Mouse (Mus musculus) embryonic facial prominence, embryonic 12.5 days (tissue): Measurements from ENCODE around the gene Mknk2. TPM values are rescaled to one million over a fixed set of nuclear protein-coding genes. Genes with fewer than 3 reads are reported as not detected.
"Not testable (repeated sequence)": the region's sequence is repeated elsewhere in the genome, so short reads cannot be mapped to it uniquely, and the experiment has no call there.

Experiments
- ATAC-seq: fragments of 200-750 bp; cut with Nextera tagmentation; 2 replicates; pipeline ENCODE4 v1.8.0; 2017; ENCODE audit not compliant: insufficient number of reproducible peaks, insufficient read depth, low FRiP score, low TSS enrichment
- H3K27ac ChIP-seq: fragments of 300-500 bp; sonication (generic); 2 replicates; pipeline ENCODE4 v1.5.1; 2016; ENCODE audit warnings: mild to moderate bottlenecking
- H3K27me3 ChIP-seq: fragments of 300-500 bp; sonication (generic); 2 replicates; pipeline ENCODE4 v1.6.1; 2016; ENCODE audit warnings: mild to moderate bottlenecking, moderate library complexity
- H3K36me3 ChIP-seq: fragments of 300-500 bp; sonication (generic); 2 replicates; pipeline ENCODE4 v1.6.1; 2016; ENCODE audit warnings: mild to moderate bottlenecking
- H3K4me1 ChIP-seq: fragments of 300-500 bp; sonication (generic); 2 replicates; pipeline ENCODE4 v1.6.1; 2016
- H3K4me2 ChIP-seq: fragments of 300-500 bp; sonication (generic); replicated peaks from 2 replicates; pipeline ENCODE4 v1.6.1; 2016; ENCODE audit warnings: mild to moderate bottlenecking, moderate library complexity
- H3K4me3 ChIP-seq: fragments of 300-500 bp; sonication (generic); 2 replicates; pipeline ENCODE4 v1.5.1; 2016; ENCODE audit warnings: mild to moderate bottlenecking
- H3K9ac ChIP-seq: fragments of 300-500 bp; sonication (generic); 2 replicates; pipeline ENCODE4 v1.6.1; 2016; ENCODE audit warnings: mild to moderate bottlenecking, moderate library complexity
- H3K9me3 ChIP-seq: fragments of 300-500 bp; sonication (generic); 2 replicates; pipeline ENCODE4 v1.6.1; 2016; ENCODE audit warnings: mild to moderate bottlenecking, moderate library complexity
- WGBS: fragments of 180-500 bp; shearing (Covaris S2); methylation state at CpG from one replicate; pipeline ENCODE4 v1.1.7; 2016; 5-methylcytosine and 5-hydroxymethylcytosine counted together
- polyA plus RNA-seq: library from polyadenylated mRNA; unstranded; fragments of >200 nt; fragmentation: Nextera tagmentation; extraction: Ambion mirVana; gene quantifications from 2 replicates; pipeline ENCODE4 v1.2.1, GENCODE M21; 2016

Mknk2 gene
- polyA plus RNA-seq, 1 experiment from 2014 or later: 117 TPM

DNA sequence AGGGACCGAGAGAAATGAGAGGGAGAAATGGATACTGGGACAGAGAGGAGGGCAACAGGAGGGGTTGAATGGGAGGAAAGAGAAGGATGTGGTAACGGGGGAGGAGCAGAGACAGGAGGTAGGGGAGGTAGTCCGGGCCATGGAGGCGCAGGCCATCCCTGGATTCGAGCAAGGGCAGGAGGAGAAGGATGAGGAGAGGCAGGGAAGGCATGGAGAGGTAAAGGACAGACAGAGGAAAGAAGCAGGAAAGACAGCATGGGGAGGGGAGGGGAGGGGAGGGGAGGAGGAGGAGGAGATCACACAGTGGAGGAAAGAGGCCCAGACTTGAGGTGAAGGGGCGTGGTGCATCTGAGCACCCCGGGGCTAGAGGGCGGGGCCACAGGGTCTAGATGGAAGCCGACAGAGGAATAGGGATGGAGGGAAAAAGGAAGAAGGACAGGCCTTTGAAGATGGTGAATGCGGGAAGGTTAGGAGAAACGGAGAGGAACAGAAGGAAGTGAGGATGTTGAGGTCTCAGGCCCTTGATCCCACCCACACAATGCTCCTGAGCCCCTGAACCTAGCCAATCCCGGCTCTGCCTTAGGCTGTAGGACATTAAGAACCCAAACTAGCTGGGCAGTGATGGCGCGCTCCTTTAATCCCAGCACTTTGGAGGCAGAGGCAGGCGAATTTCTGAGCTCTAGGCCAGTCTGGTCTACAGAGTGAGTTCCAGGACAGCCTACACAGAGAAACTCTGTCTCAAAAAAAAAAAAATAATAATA, 20.9 kb downstream of the Mknk2 start, which contains the start of gene Btbd2:
TSS of gene Btbd2 (minus strand) at position 209 of the 761 bp plus-strand sequence.
- 16% methylated on average over 15 of the region's 15 CpGs for WGBS
- H3K36me3 ChIP-seq: no peaks in the 10 kb centered on the region
- peak; percentile 57 for ATAC-seq

GRCm38 (mm10) chr10:80656130-80656862, 21.6 kb downstream of the Mknk2 start:
- peak overlapping the region; percentile 89 for H3K4me2 ChIP-seq
- peak overlapping the region; percentile 94 for H3K4me3 ChIP-seq
- H3K27ac ChIP-seq: peak overlapping the region; percentile 93
- H3K9ac ChIP-seq: peak overlapping the region; percentile 99
- no peaks in the 10 kb centered on the region for H3K9me3 ChIP-seq
- peaks cover 23% of the 10 kb centered on the region for H3K4me1 ChIP-seq
- H3K36me3 ChIP-seq: 0 out of 2 replicates have a peak, but pooled peaks cover 1% of the 10 kb centered on the region
- ATAC-seq: peak; percentile 79
- 2% methylated on average over 70 of the region's 72 CpGs for WGBS
- H3K27me3 ChIP-seq: no peaks in the 10 kb centered on the region

More for the DNA sequence above, 20.9 kb downstream of the Mknk2 start, which contains the start of gene Btbd2:
- H3K27me3 ChIP-seq: no peaks in the 10 kb centered on the region
- H3K9me3 ChIP-seq: no peaks in the 10 kb centered on the region
- H3K9ac ChIP-seq: peak within 1 kb of the TSS; percentile 99
- H3K4me2 ChIP-seq: peak within 1 kb of the TSS; percentile 89
- H3K4me1 ChIP-seq: peaks cover 23% of the 10 kb centered on the region
- peak within 1 kb of the TSS; percentile 93 for H3K27ac ChIP-seq
- H3K4me3 ChIP-seq: peak within 1 kb of the TSS; percentile 94

DNA sequence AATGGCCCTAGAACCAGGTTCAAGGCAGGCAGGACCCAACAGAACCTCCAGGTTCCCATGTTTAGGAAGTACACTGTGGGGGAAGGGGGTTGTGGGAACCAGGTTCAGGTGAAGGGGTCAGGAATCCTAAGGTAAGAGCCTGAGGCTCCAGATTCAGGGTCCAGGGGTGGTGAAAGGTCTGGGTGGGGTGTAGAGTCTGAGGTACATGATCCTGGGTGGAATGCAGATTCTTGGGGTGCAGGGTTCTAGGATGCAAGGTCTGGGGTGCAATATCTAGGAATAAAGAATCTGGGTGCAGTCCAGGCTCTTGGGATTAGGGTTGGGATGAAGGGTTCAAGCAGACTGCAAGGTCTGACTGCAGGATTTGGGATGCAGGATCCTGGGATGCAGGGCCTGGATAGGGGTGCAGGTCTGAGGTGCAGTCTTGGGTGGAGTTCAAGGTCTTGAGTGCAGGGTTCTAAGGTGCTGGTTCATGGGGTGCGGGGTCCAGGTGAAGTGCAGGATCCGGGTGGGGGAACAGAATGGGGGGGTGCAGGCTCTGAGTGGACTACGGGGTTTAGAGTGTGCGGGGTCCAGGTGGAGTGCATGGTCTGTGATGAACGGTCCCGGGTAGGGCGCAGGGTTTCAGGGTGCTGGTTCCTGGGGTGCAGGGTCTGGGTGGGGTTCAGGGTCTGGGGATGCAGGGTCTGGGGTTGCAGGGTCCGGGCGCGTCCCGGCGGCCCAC, 22.3 kb downstream of the Mknk2 start:
- Histone ChIP-seq H3K4me2 (peak overlapping the region; percentile 89), H3K9me3 (no peaks in the 10 kb centered on the region), H3K4me3 (peak overlapping the region; percentile 94), H3K36me3 (peaks cover 9% of the 10 kb centered on the region), H3K27me3 (no peaks in the 10 kb centered on the region), H3K4me1 (peaks cover 23% of the 10 kb centered on the region), H3K27ac (peak overlapping the region; percentile 87), H3K9ac (peak overlapping the region; percentile 99)
- WGBS: 8% methylated on average over 12 of the region's 12 CpGs
- peak; percentile 61 for ATAC-seq

DNA sequence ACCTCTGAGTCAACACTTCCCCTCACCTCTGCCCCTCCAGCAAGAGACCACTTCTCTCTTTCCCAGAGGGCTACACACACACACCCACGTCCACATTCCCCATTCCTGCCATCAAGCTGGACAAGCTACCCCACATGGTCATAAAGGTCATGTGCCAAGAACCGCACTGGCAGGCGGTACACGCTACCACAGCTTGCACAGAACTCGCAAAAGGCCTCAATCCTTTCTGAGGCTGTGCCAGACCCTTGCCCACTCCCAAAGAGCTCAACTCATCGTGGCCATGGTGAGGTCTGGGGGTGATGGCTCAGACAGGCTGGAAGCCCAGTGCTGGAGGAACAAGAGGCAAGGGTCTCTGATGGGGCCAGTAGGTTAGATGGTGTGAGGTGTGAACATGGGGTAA, 23.0 kb downstream of the Mknk2 start:
- no peak overlapping the region for H3K27ac ChIP-seq
- H3K9me3 ChIP-seq: no peaks in the 10 kb centered on the region
- H3K9ac ChIP-seq: 0 out of 2 replicates have a peak overlapping the region, but pooled peaks have one; percentile 99
- peak overlapping the region; percentile 89 for H3K4me2 ChIP-seq
- H3K36me3 ChIP-seq: peaks cover 11% of the 10 kb centered on the region
- no peak for ATAC-seq
- no peak overlapping the region; the same call in 1 of the 2 replicates for H3K4me3 ChIP-seq
- 82% methylated on average over 6 of the region's 6 CpGs for WGBS
- peaks cover 23% of the 10 kb centered on the region for H3K4me1 ChIP-seq
- no peaks in the 10 kb centered on the region for H3K27me3 ChIP-seq

GRCm38 (mm10) chr10:80653156-80653720, 24.7 kb downstream of the Mknk2 start:
- no peak overlapping the region for H3K4me2 ChIP-seq
- no peaks in the 10 kb centered on the region for H3K9me3 ChIP-seq
- WGBS: 92% methylated on average over 6 of the region's 6 CpGs
- no peak overlapping the region for H3K9ac ChIP-seq
- no peak overlapping the region for H3K4me3 ChIP-seq
- peaks cover 23% of the 10 kb centered on the region for H3K4me1 ChIP-seq
- no peak overlapping the region for H3K27ac ChIP-seq
- ATAC-seq: no peak
- peaks cover 14% of the 10 kb centered on the region for H3K36me3 ChIP-seq
- H3K27me3 ChIP-seq: no peaks in the 10 kb centered on the region

GRCm38 (mm10) chr10:80650392-80650791, 27.5 kb downstream of the Mknk2 start:
- no peaks in the 10 kb centered on the region for H3K27me3 ChIP-seq
- no peak overlapping the region for H3K27ac ChIP-seq
- no peaks in the 10 kb centered on the region for H3K9me3 ChIP-seq
- H3K4me2 ChIP-seq: no peak overlapping the region
- peaks cover 13% of the 10 kb centered on the region for H3K4me1 ChIP-seq
- peaks cover 42% of the 10 kb centered on the region for H3K36me3 ChIP-seq
- WGBS: 94% methylated on average over 10 of the region's 10 CpGs
- H3K4me3 ChIP-seq: no peak overlapping the region
- H3K9ac ChIP-seq: no peak overlapping the region
- ATAC-seq: no peak

- H3K27me3 ChIP-seq, H3K4me3 ChIP-seq, H3K9me3 ChIP-seq, H3K9ac ChIP-seq, H3K4me1 ChIP-seq, H3K27ac ChIP-seq, ATAC-seq, H3K4me2 ChIP-seq: not testable (repeated sequence)
- peaks cover 47% of the 10 kb centered on the region for H3K36me3 ChIP-seq
- 86% methylated on average over 6 of the region's 6 CpGs for WGBS
Measured at GRCm38 (mm10) chr10:80649910-80650309, 28.0 kb downstream of the Mknk2 start.

GRCm38 (mm10) chr10:80646936-80647335, 31.0 kb downstream of the Mknk2 start:
- no peaks in the 10 kb centered on the region for H3K27me3 ChIP-seq
- no peak for ATAC-seq
- no peak overlapping the region for H3K4me2 ChIP-seq
- H3K27ac ChIP-seq: no peak overlapping the region
- no peaks in the 10 kb centered on the region for H3K4me1 ChIP-seq
- no peaks in the 10 kb centered on the region for H3K9me3 ChIP-seq
- H3K9ac ChIP-seq: no peak overlapping the region
- H3K36me3 ChIP-seq: peaks cover 77% of the 10 kb centered on the region
- H3K4me3 ChIP-seq: no peak overlapping the region
- 94% methylated on average over 10 of the region's 10 CpGs for WGBS

GRCm38 (mm10) chr10:80635345-80635744, 42.6 kb downstream of the Mknk2 start:
- Histone ChIP-seq H3K27ac (no peak overlapping the region), H3K27me3 (no peaks in the 10 kb centered on the region), H3K4me3 (no peak overlapping the region), H3K4me1 (no peaks in the 10 kb centered on the region), H3K9ac (no peak overlapping the region), H3K4me2 (no peak overlapping the region), H3K36me3 (peaks cover 67% of the 10 kb centered on the region), H3K9me3 (no peaks in the 10 kb centered on the region)
- no peak for ATAC-seq
- WGBS: 76% methylated on average over 6 of the region's 6 CpGs

GRCm38 (mm10) chr10:80628925-80629324, 49.0 kb downstream of the Mknk2 start:
- no peak overlapping the region for H3K4me2 ChIP-seq
- 86% methylated on average over 9 of the region's 9 CpGs for WGBS
- H3K4me1 ChIP-seq: peaks cover 18% of the 10 kb centered on the region
- H3K9me3 ChIP-seq: no peaks in the 10 kb centered on the region
- H3K36me3 ChIP-seq: peaks cover 14% of the 10 kb centered on the region
- no peak overlapping the region for H3K27ac ChIP-seq
- H3K27me3 ChIP-seq: no peaks in the 10 kb centered on the region
- H3K4me3 ChIP-seq: no peak overlapping the region
- ATAC-seq: no peak
- H3K9ac ChIP-seq: no peak overlapping the region

DNA sequence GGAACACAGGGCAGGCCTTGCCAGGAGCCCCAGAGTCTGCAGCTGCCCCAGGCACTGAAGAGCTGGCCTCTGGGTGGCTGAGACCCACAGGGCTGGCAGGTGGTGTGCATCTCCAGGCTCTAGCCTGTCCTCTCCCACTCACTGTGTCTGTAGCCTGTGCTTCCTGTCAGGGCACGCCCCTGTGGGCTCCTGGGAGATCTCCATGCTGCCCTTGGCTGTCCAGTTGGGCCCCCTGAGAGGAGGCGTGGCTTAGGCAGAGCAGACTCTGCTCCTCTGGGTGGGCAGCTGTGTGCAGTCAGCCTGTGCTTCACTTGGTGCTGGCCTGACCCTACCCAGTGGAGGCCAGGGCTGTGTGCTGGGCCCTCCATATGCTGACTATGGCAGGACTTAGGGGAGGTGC, 50.2 kb downstream of the Mknk2 start:
- Histone ChIP-seq H3K36me3 (peaks cover 11% of the 10 kb centered on the region; the same call in 1 of the 2 replicates), H3K9me3 (no peaks in the 10 kb centered on the region), H3K27me3 (no peaks in the 10 kb centered on the region), H3K4me3 (no peak overlapping the region), H3K4me1 (peaks cover 22% of the 10 kb centered on the region), H3K27ac (no peak overlapping the region), H3K9ac (no peak overlapping the region), H3K4me2 (no peak overlapping the region)
- 43% methylated on average over 2 of the region's 2 CpGs for WGBS
- ATAC-seq: no peak
